Mouse (Mus musculus) stomach, embryonic 14.5 days (tissue): ENCODE data around the gene Wdr19. TPM values are rescaled to one million over a fixed set of nuclear protein-coding genes. Genes with fewer than 3 reads are reported as not detected.

ENCODE experiments used
- ATAC-seq: fragments of 200-750 bp; cut with Nextera tagmentation; 2 replicates; pipeline ENCODE4 v1.8.0; 2017; ENCODE audit warnings: low read depth, moderate TSS enrichment; ENCODE audit not compliant: insufficient number of reproducible peaks, insufficient read depth, low FRiP score
- H3K27ac ChIP-seq: fragments of 300-500 bp; sonication (generic); 2 replicates; pipeline ENCODE4 v1.5.1; 2014; ENCODE audit warnings: mild to moderate bottlenecking, low read length, moderate library complexity, mixed read lengths
- H3K27me3 ChIP-seq: fragments of 300-500 bp; sonication (generic); 2 replicates; pipeline ENCODE4 v1.6.1; 2014; ENCODE audit warnings: low read length, control low read depth, mixed read lengths; ENCODE audit not compliant: control insufficient read depth, insufficient read depth
- H3K36me3 ChIP-seq: fragments of 300-500 bp; sonication (generic); 2 replicates; pipeline ENCODE4 v1.6.1; 2014; ENCODE audit warnings: mild to moderate bottlenecking, control low read depth, low read length, moderate library complexity, mixed read lengths; ENCODE audit not compliant: control insufficient read depth, insufficient read depth
- H3K4me1 ChIP-seq: fragments of 300-500 bp; sonication (generic); 2 replicates; pipeline ENCODE4 v1.6.1; 2014; ENCODE audit warnings: low read length, control low read depth, mixed read lengths; ENCODE audit not compliant: control insufficient read depth, insufficient read depth
- H3K4me2 ChIP-seq: fragments of 300-500 bp; sonication (generic); replicated peaks from 2 replicates; pipeline ENCODE4 v1.6.1; 2014; ENCODE audit warnings: low read depth, low read length, control low read depth
- H3K4me3 ChIP-seq: fragments of 300-500 bp; sonication (generic); 2 replicates; pipeline ENCODE4 v1.5.1; 2014; ENCODE audit warnings: low read depth, low read length, control low read depth
- H3K9ac ChIP-seq: fragments of 300-500 bp; sonication (generic); replicated peaks from 2 replicates; pipeline ENCODE4 v1.6.1; 2014; ENCODE audit warnings: low read depth, mild to moderate bottlenecking, control low read depth, low read length, moderate library complexity, mixed read lengths
- H3K9me3 ChIP-seq: fragments of 300-500 bp; sonication (generic); 2 replicates; pipeline ENCODE4 v1.6.1; 2016; ENCODE audit warnings: low read depth, low read length, control low read depth; ENCODE audit not compliant: control insufficient read depth
- WGBS: fragments of 180-500 bp; shearing (Covaris S2); extraction: QIAGEN DNeasy Blood & Tissue Kit; methylation state at CpG from one replicate; pipeline ENCODE4 v1.1.7; 2014; 5-methylcytosine and 5-hydroxymethylcytosine counted together
- polyA plus RNA-seq: library from polyadenylated mRNA; unstranded; fragments of >200 nt; fragmentation: Nextera tagmentation; extraction: Ambion mirVana; gene quantifications from 2 replicates; pipeline ENCODE4 v1.2.1, GENCODE M21; 2014

Gene Wdr19
- polyA plus RNA-seq, 1 experiment from 2014 or later: 10.6 TPM

DNA sequence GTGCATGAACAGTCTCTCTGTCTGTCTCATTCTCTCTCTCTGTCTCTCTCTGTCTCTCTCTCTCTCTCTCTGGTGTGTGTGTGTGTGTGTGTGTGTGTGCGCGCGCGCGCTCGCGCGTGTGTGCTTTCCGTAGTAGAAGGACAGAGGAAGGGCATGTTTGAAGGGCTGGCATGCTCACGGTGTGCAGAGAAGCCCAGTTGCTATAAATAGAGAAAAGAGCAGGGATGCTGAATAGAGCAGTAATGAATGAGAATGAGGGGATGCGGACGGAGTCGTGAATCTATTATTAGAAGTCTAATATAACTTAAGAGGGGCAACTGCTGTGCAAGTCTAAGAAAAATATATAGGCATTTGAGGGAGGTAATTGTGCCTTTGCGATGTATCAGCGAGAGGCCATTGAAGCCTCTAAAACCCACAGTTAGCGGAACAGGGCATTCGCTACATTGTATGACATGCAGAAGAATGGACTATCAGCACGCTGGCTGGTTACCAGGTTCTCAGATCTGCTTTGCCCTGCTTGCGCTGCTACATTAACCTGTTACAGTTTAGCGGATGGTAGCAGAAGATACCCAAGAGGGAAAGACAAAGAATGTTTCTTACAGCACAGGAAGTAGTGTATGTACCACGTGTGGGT lies 18.2 kb upstream of the Wdr19 start:
- Histone ChIP-seq H3K9me3 (no peaks in the 10 kb centered on the region), H3K9ac (no peak overlapping the region), H3K4me2 (no peak overlapping the region), H3K27me3 (no peaks in the 10 kb centered on the region), H3K4me3 (no peak overlapping the region), H3K36me3 (no peaks in the 10 kb centered on the region), H3K27ac (no peak overlapping the region), H3K4me1 (0 out of 2 replicates have a peak, but pooled peaks cover 5% of the 10 kb centered on the region)
- no peak for ATAC-seq
- 87% methylated on average over 21 of the region's 21 CpGs for WGBS

DNA sequence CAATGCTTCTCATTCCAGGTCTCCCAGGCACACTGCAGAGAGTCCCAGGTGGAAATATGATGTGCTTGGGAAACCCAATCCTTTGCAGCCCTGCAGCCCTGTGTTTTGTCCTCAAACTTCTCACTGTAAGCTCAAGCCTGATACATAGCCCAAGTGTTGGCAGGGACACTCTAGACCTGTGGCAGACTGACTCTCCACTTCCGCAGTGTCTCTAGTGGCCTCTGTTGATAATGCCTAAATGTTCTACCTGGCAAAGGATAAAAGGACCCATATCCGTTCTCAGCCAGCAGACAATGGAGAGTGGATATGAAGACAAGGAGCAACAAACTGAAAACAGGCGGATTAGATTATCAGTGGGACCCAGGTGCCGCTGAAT lies 17.7 kb upstream of the Wdr19 start:
- no peak overlapping the region for H3K4me3 ChIP-seq
- no peak for ATAC-seq
- H3K36me3 ChIP-seq: no peaks in the 10 kb centered on the region
- no peak overlapping the region for H3K4me2 ChIP-seq
- WGBS: 80% methylated on average over 4 of the region's 4 CpGs
- 0 out of 2 replicates have a peak, but pooled peaks cover 4% of the 10 kb centered on the region for H3K4me1 ChIP-seq
- no peak overlapping the region for H3K9ac ChIP-seq
- no peaks in the 10 kb centered on the region for H3K27me3 ChIP-seq
- no peak overlapping the region for H3K27ac ChIP-seq
- H3K9me3 ChIP-seq: no peaks in the 10 kb centered on the region

DNA sequence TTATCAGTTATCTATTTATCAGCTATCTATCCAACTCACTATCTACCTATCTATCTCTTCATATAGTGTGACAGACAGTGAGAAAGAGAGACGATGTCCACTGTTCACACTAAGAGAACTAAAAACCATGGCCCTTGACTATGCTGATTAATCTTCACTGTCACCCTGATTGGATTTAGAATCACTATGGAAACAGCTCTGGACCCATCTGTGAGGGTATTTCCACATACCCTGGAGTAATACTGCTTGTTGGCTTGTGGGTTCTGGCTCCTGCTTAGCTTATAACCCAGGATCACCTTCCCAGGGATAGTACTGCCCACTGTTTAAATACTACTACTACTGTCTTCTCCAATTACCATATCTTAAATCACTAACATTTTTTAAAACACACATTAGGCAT lies 17.2 kb upstream of the Wdr19 start:
- Histone ChIP-seq H3K27ac (no peak overlapping the region), H3K9ac (no peak overlapping the region), H3K4me3 (no peak overlapping the region), H3K4me1 (0 out of 2 replicates have a peak, but pooled peaks cover under 1% of the 10 kb centered on the region), H3K4me2 (no peak overlapping the region), H3K36me3 (no peaks in the 10 kb centered on the region), H3K27me3 (no peaks in the 10 kb centered on the region), H3K9me3 (no peaks in the 10 kb centered on the region)
- 77% methylated on average over 1 of the region's 1 CpGs for WGBS
- ATAC-seq: no peak

DNA sequence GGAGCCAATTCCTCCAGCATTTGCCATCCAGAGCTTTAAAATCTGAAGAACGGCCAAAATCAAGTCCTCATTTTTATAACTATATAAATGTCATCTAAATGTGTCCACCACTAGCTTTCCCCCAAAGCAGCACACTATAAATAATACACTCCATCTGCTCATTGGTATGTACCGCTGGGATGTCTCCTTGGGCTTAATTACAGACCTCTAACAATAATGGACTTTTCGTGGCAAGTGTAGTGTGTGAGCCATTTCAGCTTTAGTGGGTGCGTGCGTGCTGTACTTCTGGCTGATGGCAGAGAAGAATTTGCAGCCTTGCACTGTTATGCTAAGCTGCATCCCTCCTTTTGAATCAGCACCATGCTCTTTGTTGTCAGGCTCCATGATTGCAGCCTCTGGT lies 7.9 kb upstream of the Wdr19 start:
- no peaks in the 10 kb centered on the region for H3K4me1 ChIP-seq
- H3K4me2 ChIP-seq: no peak overlapping the region
- no peak overlapping the region for H3K9ac ChIP-seq
- ATAC-seq: no peak
- H3K27me3 ChIP-seq: no peaks in the 10 kb centered on the region
- 0 out of 2 replicates have a peak, but pooled peaks cover 4% of the 10 kb centered on the region for H3K9me3 ChIP-seq
- H3K4me3 ChIP-seq: no peak overlapping the region
- H3K36me3 ChIP-seq: no peaks in the 10 kb centered on the region
- 88% methylated on average over 5 of the region's 5 CpGs for WGBS
- no peak overlapping the region for H3K27ac ChIP-seq

DNA sequence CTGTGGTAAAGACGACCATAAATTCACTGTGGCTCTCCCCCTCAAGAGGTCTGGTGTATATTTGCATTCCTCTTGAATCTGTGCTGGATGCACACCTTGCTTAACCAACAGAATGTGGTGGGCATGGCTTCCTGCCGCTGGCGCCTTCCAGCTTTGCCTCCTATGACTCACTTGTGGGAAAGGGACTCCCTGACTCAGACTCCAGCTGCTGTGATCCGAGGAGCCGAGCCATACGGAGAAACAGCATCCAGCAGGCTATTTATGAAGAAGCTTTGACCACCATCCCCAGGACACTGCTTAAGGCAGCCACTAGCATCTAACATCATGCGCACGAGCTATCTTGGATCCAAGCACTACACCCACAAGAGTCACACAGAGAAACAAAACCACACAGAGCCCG lies 5.1 kb upstream of the Wdr19 start:
- Histone ChIP-seq H3K4me1 (no peaks in the 10 kb centered on the region), H3K9ac (no peak overlapping the region), H3K9me3 (0 out of 2 replicates have a peak, but pooled peaks cover 4% of the 10 kb centered on the region), H3K36me3 (no peaks in the 10 kb centered on the region), H3K4me2 (no peak overlapping the region), H3K4me3 (no peak overlapping the region), H3K27me3 (no peaks in the 10 kb centered on the region), H3K27ac (no peak overlapping the region)
- 86% methylated on average over 9 of the region's 9 CpGs for WGBS
- no peak for ATAC-seq

DNA sequence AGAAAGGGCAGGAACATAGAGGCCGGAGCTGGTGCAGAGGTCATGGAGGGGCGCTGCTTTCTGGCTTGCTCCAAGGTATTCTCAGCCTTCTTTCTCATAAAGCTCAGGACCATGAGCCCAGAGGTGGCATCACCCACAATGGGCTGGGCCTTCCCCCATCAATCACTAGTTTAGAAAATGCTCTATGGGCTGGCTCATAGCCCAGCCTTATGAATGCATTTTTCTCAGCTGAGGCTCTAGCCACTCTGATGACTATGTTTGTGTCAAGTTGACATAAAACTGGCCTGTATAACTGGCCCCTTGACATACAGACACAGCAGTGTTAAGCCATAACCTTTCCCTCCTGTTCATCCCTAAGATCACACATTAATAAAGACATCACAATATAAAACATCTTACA lies 5.2 kb downstream of the Wdr19 start:
- Histone ChIP-seq H3K27ac (no peak overlapping the region), H3K9me3 (no peaks in the 10 kb centered on the region), H3K9ac (no peak overlapping the region), H3K27me3 (no peaks in the 10 kb centered on the region), H3K36me3 (no peaks in the 10 kb centered on the region; the same call in 1 of the 2 replicates), H3K4me1 (peaks cover 5% of the 10 kb centered on the region; the same call in 1 of the 2 replicates), H3K4me3 (no peak overlapping the region), H3K4me2 (no peak overlapping the region)
- whole genome bisulfite sequencing: 87% methylated on average over 2 of the region's 2 CpGs
- no peak for ATAC-seq

DNA sequence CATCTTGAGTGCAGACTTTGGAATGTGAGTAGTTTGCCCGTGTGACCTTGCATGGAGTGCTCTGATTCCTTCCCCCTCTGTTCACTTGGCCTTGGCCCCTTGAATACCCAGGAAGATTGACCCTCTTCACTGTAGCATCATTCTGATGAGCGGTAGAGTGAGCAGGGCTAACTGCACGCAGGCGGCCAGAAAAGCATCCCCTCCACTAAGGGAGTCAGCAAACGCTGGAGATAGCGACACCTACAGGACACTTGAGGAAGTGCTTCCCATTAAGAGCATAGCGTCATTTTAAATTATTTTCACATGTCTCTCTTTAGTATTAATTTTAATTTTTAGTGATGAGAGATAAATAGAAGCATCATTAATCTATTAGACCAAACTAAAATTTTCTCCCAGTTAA lies 13.8 kb downstream of the Wdr19 start:
- Histone ChIP-seq H3K36me3 (no peaks in the 10 kb centered on the region), H3K9me3 (no peaks in the 10 kb centered on the region), H3K9ac (no peak overlapping the region), H3K27ac (no peak overlapping the region), H3K4me3 (no peak overlapping the region), H3K27me3 (no peaks in the 10 kb centered on the region), H3K4me1 (no peaks in the 10 kb centered on the region), H3K4me2 (no peak overlapping the region)
- WGBS: 20% methylated on average over 7 of the region's 7 CpGs
- no peak for ATAC-seq

DNA sequence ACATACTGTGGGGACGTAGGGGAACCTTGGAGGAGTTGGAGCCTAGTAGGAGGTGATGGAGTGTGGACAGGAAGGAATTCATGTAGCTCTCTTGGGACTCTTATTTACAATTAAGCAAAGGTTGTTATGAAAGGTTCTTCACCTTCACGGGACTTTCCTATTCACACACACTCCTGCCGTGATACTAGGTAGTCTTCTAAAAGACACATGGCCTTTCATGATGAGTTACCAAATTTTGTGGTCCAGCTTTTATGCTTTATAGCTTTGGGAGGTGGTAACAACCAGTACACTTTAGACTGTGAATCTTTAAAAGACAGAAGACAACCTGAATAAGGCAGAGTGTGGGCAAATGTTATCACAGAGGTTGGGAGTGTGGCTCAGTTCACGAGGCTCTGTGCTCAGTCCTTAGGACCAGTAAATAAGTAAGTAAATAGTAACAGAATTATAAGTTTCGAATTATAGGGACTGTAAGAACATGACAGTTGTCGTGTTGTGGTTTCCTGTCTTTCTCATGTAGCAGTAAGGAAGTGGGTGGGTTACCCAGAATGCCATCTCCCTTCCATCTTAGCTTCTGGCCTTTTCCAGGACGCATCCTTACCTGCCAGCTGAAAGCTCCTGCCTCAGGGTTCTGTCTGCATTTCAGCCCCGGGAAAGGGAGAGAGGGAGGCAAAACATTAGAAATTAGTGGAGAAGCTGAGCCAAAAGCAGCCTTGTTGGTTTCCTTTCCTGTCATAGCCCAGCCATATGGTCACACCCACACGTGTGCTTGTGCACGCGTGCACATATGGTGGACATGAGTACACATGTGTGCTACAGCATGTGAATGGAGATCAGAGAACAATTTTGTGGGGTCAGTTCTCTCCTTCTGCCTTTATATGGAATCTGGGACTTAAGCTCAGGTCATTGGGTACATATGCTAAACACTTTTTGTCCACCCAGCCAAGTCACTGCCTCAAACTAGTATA lies 18.1 kb downstream of the Wdr19 start:
- ATAC-seq: no peak
- H3K4me3 ChIP-seq: no peak overlapping the region
- H3K4me1 ChIP-seq: no peaks in the 10 kb centered on the region
- WGBS: 87% methylated on average over 11 of the region's 11 CpGs
- no peak overlapping the region for H3K9ac ChIP-seq
- H3K27ac ChIP-seq: no peak overlapping the region
- no peak overlapping the region for H3K4me2 ChIP-seq
- no peaks in the 10 kb centered on the region for H3K9me3 ChIP-seq
- no peaks in the 10 kb centered on the region for H3K27me3 ChIP-seq
- H3K36me3 ChIP-seq: peaks cover 5% of the 10 kb centered on the region; the same call in 1 of the 2 replicates
